Mouse (Mus musculus): ENCODE results near the gene Slc23a4. TPM values are rescaled to one million over a fixed set of nuclear protein-coding genes. Genes with fewer than 3 reads are reported as not detected.

The Slc23a4 gene
- 0.07 and 0.12 TPM in 2 replicates for polyA plus RNA-seq (2015; fragmentation: Nextera tagmentation; extraction: Ambion mirVana)

DNA sequence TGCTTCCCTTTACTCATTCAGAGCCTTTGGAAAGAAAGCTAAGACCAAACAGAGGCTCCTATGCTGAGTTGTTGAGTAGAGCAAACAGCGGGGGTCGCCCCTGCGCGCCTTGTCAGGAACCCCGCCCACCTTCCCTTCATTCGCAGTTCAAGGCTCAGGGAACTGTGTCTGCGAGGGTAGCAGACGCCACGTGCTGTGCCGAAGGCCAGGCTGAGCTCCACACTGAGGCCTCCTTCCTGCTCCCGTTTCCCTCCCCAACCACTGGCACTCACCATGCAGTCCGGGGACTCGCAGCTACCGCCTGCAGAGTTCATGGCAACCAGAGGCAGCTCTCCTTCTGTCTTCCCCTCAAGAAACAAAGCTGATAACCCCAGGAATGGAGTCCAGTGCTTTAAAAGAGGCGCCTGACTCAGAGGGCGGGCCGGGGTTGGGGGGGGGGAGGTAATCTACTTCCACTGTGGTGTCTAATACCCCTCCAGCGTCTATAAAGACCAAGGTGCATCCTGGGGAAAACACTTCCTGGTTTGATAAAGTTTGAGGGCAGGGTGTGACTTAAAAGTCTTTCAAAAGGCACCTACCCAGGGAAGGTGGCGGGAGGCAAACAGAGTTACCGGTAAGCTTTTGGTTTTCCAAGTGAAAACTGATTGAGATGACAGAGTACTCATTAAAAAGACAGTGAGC lies at the start of gene Slc23a4:
Slc23a4 (minus strand) TSS at position 324 of the 681 bp plus-strand sequence.

DNA sequence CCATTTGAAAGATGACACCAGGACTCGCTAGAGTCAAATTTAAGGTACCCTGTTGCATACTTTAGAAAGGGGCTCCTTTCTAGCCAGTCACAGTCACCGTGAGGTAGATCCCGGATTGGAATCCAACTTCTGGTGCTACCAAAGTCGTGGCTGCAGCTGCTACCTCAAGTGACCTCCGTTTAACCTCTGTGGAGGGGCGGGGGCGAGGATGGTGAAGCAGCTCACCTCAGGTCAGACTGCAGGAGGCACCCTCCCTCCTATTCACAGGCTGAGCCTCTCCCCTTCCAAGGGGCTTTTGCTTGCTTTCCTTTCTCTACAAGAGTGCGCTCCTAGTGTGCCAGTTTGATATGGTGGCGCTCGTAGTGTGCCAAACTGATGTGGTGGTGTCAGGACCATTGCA lies 68.2 kb downstream of the Slc23a4 start, which contains the start of gene Stra8:
Stra8 (plus strand) TSS at position 208 of the 400 bp plus-strand sequence.

DNA sequence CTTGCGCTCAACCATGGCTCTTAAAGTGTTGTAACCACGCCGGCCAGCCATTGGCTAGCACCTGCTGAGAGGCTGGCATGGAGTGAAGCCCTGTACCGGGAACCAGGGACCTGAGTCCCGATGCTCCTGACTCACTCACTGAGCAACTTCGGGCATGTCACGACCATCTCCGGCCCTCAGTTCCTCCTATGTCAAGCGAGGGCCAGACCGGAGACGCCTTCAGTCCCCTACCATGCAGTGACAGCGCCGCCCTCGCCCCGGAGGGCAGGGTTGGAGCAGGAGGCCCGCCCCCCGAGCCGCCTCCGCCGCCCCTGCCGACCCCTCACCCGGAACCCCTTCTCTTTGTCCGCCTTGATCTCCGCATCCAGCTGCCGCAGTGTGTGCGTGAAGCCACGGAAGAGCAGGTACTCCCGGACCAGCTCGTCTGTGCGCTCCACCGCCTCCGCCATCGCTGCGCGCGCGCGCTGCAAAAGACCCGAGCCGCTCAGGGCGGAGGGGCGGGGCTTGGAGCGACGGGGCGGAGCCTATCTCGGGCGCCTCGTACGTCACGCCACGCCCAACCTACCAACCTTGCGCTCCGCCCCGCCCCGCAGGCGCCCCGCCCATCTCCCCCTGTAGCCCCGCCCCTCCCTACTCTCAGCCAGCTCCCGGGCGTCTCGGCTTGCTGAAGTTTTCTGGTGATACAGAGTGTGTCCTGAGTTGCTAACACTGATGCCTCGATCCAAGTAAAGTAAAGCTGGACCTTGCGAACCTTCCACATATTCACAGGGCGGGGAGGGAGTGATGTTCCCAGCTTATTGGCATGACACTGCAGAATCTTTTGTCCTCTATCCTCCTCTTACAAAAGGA lies 77.6 kb downstream of the Slc23a4 start, which contains the start of gene Wdr91:
Wdr91 (minus strand) TSS at position 506 of the 849 bp plus-strand sequence.

Other genes with a start within 250 kb of the Slc23a4 start
- gene Agbl3, start 208.0 kb downstream of the Slc23a4 start, polyA plus RNA-seq (2015; fragmentation: Nextera tagmentation; extraction: Ambion mirVana): 6.7 and 9.2 TPM in 2 replicates
- gene Tmem140, start 125.3 kb downstream of the Slc23a4 start, polyA plus RNA-seq (2015; fragmentation: Nextera tagmentation; extraction: Ambion mirVana): 7.6 and 9.4 TPM in 2 replicates
- 5.3 and 5.4 TPM in 2 replicates for gene Cyren, start 110.3 kb downstream of the Slc23a4 start, polyA plus RNA-seq (2015; fragmentation: Nextera tagmentation; extraction: Ambion mirVana)
- gene Wdr91, start 77.5 kb downstream of the Slc23a4 start, polyA plus RNA-seq (2015; fragmentation: Nextera tagmentation; extraction: Ambion mirVana): 5.9 and 6.1 TPM in 2 replicates
- not detected in 2 replicates for gene Stra8, start 68.2 kb downstream of the Slc23a4 start, polyA plus RNA-seq (2015; fragmentation: Nextera tagmentation; extraction: Ambion mirVana)
- gene Cnot4, start 145.3 kb upstream of the Slc23a4 start, polyA plus RNA-seq (2015; fragmentation: Nextera tagmentation; extraction: Ambion mirVana): 13.8 and 15.1 TPM in 2 replicates
- 5.7 and 6.4 TPM in 2 replicates for gene Nup205, start 189.0 kb upstream of the Slc23a4 start, polyA plus RNA-seq (2015; fragmentation: Nextera tagmentation; extraction: Ambion mirVana)

Data from skeletal muscle tissue, postnatal 0 days (tissue).